Mouse (Mus musculus): Measurements from ENCODE around the gene Sec14l5.
A peak's percentile ranks its signal among the peaks of the same experiment; 100 is the strongest.
"Not testable (repeated sequence)": the region's sequence is repeated elsewhere in the genome, so short reads cannot be mapped to it uniquely, and the experiment has no call there.

Gene Sec14l5

GRCm38 (mm10) chr16:5217341-5218133 lies 70.6 kb downstream of the Sec14l5 start:
- no peak for DNase-seq

DNA sequence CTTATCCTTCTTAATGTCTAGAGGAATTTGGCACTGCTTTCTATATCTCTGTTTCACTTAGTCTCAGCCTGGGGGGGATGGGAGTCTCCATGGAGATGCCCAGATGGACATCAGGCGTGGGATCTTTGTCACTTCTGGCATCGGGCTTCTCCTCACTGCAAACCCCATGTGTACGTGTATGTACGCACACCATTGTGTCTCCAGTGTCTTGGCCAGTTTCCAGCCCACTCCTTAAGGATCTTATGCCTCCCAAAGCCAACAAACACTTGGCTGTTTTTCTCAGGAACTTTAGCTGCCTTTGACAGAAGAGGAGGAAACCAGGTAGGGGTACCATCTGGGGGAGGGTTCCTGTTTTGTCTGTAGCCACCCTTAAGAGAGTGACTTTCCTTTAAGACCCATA lies 74.5 kb downstream of the Sec14l5 start:
- DNase-seq, result peak; percentile 59

DNA sequence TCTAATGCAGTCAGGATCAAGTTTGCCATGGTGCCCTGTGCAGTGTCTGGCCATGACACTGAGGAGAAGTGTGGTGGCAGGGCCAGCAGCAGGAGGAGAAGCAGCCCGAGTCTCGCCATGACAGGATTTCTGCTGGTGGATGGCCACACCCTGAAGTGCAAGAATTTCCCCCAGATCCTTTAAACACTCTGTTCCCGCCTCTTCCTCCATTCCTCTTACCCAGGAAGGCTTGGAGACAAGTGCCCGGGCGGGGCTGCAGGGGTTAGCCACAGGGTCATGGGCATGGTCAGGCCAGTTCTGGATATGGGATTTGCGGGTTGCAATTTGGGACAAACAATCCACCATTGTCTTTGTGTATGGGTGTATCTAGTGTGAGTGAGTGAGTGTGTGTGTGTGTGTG lies 75.2 kb downstream of the Sec14l5 start, which contains the start of gene AU021092:
TSS of gene AU021092 (minus strand) at position 160 of the 400 bp plus-strand sequence.
- DNase-seq, result peak; percentile 43

- DNase-seq, result peak; percentile 43
These were observed 79.6 kb downstream of the Sec14l5 start for GRCm38 (mm10) chr16:5226534-5226933.

- DNase-seq, result not testable (repeated sequence)
These were observed 80.6 kb downstream of the Sec14l5 start for GRCm38 (mm10) chr16:5227501-5227900.

DNA sequence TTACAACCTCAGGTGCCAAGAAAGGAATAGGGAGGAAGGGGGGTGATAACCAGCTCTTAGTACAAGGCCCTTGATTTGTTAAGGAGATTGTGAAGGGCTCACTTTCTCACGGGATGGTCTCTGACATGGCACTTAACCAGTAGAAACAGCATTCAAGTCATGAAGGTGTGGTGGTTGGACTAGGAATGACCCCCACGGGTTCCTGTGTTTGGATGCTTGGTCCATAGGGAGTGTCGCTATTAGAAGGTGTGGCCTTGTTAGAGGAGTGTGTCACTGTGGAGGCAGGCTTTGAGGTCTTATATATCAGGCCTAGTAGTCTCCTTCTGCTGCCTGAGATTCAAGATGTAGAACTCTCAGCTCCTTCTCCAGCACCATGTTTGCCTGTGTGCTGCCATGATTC lies 81.2 kb downstream of the Sec14l5 start:
- not testable (repeated sequence) for DNase-seq

DNA sequence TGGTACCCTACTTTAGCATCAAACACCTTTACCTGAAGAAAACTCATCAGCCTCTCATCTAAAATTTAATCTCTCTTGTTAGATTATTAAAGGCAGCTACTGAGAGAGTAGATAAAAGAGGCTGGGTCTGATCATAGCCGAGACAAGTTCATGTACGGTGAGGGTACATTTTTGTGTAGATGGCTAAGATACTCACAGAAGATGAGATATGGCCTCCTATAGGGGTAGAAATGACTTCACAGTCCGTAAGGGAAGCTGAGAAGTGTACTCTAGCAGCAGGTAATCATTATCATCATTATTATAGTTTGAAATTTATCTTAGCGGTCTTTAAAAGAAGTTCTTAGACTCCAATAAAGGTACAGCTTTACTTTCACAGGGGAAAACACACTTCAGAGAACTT lies 86.1 kb downstream of the Sec14l5 start:
- no peak for DNase-seq

- DNase-seq, result peak; percentile 95
These were observed 86.8 kb downstream of the Sec14l5 start, which contains the start of gene Alg1 for GRCm38 (mm10) chr16:5233418-5234313. TSS of gene Alg1 (plus strand) at chr16:5233621.
